Mouse (Mus musculus) heart, adult 18-20 months (tissue): Measurements from ENCODE around the gene D230025D16Rik. TPM values are rescaled to one million over a fixed set of nuclear protein-coding genes. Genes with fewer than 3 reads are reported as not detected.
"Not testable (repeated sequence)": the region's sequence is repeated elsewhere in the genome, so short reads cannot be mapped to it uniquely, and the experiment has no call there.

Experiments
- DNase-seq, 2 experiments: peaks; one replicate each; pipeline ENCODE4 v3.0.0; 2021 to 2022; ENCODE audit warnings: mixed read lengths in 1 of 2
- long read RNA-seq, 2 experiments: library from polyadenylated mRNA; stranded (forward); transcript quantifications; one replicate each; pipeline ENCODE4 v2.0.0; 2021
- total RNA-seq, 2 experiments: library from RNA; stranded (reverse); gene quantifications; 2 replicates each; pipeline ENCODE4 v1.2.3; 2021

D230025D16Rik gene
- total RNA-seq = 10 to 100 TPM; 18.1 to 19.4 TPM
- long read RNA-seq, experiment 1, transcript D230025D16Rik-201 (16 exons, 2,916 nt) = major isoform, 12 of 14 reads
- long read RNA-seq, experiment 1, partial matches to known transcripts = 2 of 14 reads
- long read RNA-seq, experiment 1, other reads (novel, unspliced or antisense) = 0 of 14 reads
- long read RNA-seq, experiment 2, transcript D230025D16Rik-201 (16 exons, 2,916 nt) = major isoform, 7 of 9 reads
- long read RNA-seq, experiment 2, partial matches to known transcripts = 0 of 9 reads
- long read RNA-seq, experiment 2, other reads (novel, unspliced or antisense) = 1 of 9 reads

DNA sequence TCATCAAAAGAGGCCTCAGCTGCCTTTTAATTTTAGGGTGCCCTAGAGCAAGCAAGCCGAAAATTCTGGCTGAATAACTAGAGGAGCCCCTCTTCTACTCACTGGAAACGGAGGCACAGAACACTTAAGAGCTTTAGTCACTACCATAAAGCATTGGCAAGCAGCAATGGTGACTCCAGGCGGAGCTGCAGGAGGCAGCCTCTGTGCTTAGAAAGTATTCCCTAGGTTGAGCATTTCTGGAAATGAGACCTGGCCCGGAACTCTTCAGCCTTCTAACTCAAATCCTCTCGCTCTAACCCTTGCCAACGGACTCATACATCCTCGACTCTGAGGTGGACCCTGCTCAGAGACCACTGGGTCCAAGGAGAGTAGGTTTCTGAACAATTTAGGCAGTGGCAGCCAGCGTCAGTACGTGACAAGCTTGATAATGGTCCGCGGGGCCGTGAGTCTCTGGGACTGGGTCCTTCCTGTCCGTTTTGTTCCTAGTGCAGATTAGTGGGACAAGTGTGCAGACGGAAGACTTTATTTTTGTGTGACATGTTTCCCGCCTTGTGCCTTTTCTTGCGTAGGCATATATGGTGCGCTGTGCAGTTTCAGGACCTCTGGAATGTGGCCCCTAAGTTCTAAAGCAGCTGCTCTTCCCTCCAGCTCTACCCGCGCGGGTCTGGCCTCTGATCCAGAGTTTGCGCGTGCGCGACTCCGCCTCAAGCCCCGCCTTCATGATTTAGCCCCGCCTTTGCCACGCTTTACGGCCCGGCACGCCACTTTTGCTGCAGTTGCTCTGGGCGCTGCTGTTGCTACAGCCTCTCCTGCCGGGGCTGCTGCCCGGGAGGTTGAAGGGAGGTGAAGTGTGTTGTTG, at the start of gene D230025D16Rik:
D230025D16Rik (plus strand) TSS at position 733 of the 859 bp plus-strand sequence.
- DNase-seq = peak; percentile 96 to 98

- DNase-seq = not testable (repeated sequence)
Measured at GRCm38 (mm10) chr8:105175287-105175686, 49.7 kb upstream of the D230025D16Rik start.

DNA sequence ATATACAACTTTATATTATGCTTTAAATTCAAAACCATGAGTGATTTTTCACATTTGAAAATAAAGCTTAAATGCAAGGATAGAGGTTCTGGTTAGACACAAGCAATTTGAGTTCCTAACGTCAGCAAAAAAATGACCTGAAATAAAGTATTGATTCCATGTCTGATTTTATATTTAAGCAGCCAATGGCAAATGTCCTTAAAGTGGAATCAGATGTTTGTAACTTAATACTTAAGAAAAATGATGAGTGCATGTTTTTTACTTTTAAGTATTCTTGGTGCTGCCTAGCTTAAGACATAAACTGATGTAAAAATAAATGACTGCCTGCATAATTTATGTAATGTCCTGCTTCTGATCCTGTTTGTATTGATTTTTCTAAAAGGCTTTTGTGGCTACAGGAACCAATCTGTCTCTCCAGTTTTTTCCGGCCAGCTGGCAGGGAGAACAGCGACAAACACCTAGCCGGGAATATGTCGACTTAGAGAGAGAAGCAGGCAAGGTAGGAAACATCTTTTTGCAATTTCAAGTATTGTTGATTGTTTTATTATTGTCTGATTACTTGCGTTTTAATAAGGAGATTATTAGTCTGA, 46.6 kb upstream of the D230025D16Rik start:
- DNase-seq = no peak

DNA sequence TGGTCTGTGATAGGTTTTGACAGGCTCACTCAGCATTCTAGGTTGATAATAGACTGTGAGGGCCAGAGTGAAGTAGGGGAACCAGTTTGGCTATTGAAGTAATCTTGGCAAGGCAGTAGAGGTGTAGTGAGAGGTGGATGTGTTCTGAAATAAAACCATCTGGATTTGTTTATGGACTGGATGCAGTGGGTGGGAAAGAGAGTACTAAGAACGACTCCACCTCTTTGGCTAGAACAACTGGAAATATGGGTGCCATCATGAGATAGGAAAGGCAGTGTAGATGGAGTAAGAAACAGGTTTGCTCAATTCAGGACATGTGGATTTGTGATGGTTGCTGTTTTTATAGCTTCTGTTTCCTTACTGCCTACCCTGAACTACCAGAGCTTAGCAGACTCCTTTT, 42.7 kb upstream of the D230025D16Rik start:
- DNase-seq = no peak

DNA sequence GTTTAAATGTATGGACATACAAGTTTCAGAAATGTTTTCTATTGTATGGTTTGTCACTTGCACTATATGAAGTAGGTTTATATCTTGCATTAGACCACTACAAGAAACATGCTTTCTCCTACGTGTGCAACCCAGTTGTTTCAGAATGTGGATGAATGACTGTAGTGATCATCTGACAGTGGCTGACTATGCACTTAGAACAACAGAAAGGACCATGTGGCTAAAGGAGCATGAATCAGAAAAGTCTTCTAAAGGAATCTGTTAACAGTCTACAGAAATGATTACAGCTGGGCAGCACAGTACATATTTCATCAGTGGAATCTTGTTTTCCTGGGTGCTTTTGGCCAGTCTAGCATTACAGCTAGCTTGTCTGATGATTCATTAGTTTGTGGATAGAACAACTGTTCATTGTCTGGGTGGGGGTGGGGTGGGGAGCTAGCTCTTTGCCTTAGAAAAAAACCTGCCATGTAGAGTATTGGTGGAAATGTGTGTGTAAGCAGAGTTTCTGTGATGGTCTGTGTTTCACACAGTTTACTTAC, 38.4 kb upstream of the D230025D16Rik start:
- DNase-seq = no peak

GRCm38 (mm10) chr8:105192182-105192581, 32.8 kb upstream of the D230025D16Rik start:
- no peak for DNase-seq

GRCm38 (mm10) chr8:105205748-105206147, 19.2 kb upstream of the D230025D16Rik start:
- no peak for DNase-seq

- no peak for DNase-seq
Measured at GRCm38 (mm10) chr8:105206766-105207275, 18.1 kb upstream of the D230025D16Rik start.

GRCm38 (mm10) chr8:105207675-105208273, 17.2 kb upstream of the D230025D16Rik start:
- DNase-seq = no peak

GRCm38 (mm10) chr8:105209153-105210110, 15.5 kb upstream of the D230025D16Rik start:
- no peak for DNase-seq

DNA sequence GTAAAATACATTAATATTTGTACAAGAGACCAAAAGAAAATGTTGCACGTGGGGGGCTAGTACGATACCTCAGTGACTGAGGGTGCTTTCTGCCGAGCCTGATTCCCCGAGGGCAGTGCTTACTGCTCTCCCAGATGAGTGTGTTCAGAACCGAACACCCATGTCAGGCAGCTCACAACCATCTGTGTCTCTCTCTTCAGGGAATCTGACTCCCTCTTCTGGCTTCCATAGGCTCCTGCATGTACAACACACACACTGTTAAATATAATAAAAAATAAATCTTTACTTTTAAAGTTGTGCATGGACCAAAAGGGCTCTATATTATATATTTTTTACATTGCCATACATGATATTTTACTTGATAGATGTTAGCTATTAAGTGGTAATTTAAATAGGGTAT, 10.8 kb upstream of the D230025D16Rik start:
- no peak for DNase-seq

DNA sequence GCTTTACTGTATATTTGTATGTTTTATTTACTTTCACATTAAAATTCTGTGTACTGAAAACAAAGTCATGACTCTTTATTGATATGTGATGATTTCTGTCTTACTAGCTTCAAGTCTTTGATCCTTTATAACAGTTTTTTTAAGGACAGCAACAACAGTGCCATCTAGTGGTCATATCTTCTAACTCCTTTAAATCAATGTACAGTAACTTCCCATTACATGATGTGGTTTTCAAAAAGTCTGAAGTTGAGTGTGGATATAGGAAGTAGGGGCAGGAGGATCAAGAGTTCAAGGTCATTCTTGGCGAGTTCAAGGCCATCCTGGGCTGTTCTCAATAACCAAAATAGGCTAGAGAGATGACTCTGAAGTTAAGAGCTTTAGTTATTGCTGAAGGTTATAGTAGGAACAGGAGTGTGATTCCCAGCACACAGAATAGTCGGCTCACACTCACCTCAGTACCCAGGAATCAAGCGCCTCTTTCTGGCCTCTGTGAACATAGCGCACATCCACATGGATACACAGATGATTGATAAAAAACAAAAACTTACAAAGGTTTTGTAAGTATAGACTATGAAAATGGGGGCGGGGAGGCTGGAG, 6.9 kb upstream of the D230025D16Rik start:
- peak; percentile 24 to 69 for DNase-seq

GRCm38 (mm10) chr8:105223850-105224249, 1.1 kb upstream of the D230025D16Rik start:
- peak; percentile 21 to 30 for DNase-seq

GRCm38 (mm10) chr8:105225272-105225593, 288 bp downstream of the D230025D16Rik start:
- DNase-seq = no peak

DNA sequence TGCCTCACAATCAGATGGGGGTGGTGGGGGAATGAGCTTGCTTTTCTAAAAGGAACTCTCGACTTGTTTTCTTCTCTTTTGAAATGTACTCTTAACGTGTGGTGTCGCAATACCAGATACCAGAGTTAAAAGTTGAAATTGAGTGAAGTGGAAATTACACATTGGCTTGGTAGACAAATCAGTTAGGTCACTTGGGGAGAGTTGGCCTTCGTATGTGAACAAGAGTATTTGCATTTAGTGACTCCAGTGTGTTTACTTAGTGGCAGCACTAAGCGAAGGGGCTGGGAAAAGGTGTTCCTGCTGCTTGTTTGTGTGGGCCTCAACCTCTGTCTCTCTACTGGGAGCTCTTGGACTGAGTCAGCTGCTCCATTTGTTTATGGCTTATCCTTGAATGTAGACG, 972 bp downstream of the D230025D16Rik start:
- DNase-seq = no peak

GRCm38 (mm10) chr8:105231503-105232320, 6.8 kb downstream of the D230025D16Rik start:
- DNase-seq = no peak

- not testable (repeated sequence) for DNase-seq
Measured at GRCm38 (mm10) chr8:105232321-105232693, 7.4 kb downstream of the D230025D16Rik start.

GRCm38 (mm10) chr8:105233126-105233935, 8.4 kb downstream of the D230025D16Rik start:
- DNase-seq = no peak

DNA sequence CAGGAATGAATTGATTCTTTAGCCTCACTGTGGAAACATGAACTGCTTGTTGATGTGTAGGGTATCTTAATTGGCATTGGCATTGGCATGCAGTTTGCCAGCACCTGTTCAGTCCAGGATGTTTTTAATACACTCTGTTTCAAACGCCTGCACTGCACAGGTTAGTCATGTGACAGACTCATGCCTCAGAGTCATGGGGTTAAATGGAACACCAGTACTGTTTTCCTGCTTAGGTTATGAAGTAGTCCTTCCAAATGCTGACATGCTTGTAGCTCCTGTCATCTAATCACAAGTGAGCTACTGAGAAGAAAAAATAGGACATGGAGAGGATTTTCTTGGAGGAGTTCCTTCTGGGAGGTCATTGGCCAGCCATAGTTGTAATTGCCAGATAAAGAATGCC, 10.3 kb downstream of the D230025D16Rik start:
- no peak for DNase-seq
